Mouse (Mus musculus): Measurements from ENCODE around the gene Gstp2.

DNA sequence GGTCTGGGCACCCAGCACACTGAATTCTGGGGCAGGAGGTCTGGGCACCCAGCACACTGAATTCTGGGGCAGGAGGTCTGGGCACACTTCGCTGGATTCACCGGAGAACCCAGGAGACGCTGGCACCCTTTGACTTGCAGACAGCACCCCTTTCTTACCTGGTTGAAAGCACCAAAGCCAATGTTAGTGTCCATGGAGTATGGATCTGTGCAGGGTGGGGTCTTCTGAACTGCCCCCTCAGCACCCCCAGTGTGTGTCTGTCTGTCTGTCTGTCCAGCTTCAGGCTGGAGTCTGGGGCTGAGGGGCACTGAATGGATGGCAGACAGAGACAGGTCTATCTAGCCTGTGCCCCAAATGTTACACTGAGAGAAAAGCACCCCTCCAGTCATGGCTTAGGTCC is 54.3 kb downstream of the Gstp2 start:
- no peak for TF ChIP-seq CTCF (IDR thresholded peaks at IDR 0.05; ENCODE audit: low read depth)
- no peak for TF ChIP-seq EP300 (IDR thresholded peaks at IDR 0.05; ENCODE audit: low read depth)
